Mouse (Mus musculus): ENCODE measurements around the gene Tmc8.

GRCm38 (mm10) chr11:117826164-117826563, 44.3 kb downstream of the Tmc8 start:
- no peak for TF ChIP-seq GATA1 (IDR thresholded peaks at IDR 0.05; ENCODE audit: borderline replicate concordance, low read length)
- no peak for TF ChIP-seq FLI1 (IDR thresholded peaks at IDR 0.05; ENCODE audit: low read length)

Measured in megakaryocyte, embryonic 14.5 days (primary cell).